Mouse (Mus musculus) liver, postnatal 0 days (tissue): ENCODE results near the gene Phf11b. TPM values are rescaled to one million over a fixed set of nuclear protein-coding genes. Genes with fewer than 3 reads are reported as not detected.

ENCODE experiments used
- polyA plus RNA-seq: library from polyadenylated mRNA; unstranded; fragments of >200 nt; fragmentation: Nextera tagmentation; extraction: Ambion mirVana; gene quantifications from 2 replicates; pipeline ENCODE4 v1.2.1, GENCODE M21; 2015

Phf11b gene
- polyA plus RNA-seq, 1 experiment from 2014 or later: 2.1 TPM

Other genes with a start within 250 kb of the Phf11b start
- gene 1700129C05Rik, start 198.5 kb downstream of the Phf11b start, polyA plus RNA-seq: not detected in 2 replicates
- gene Gm5142, start 162.6 kb downstream of the Phf11b start, polyA plus RNA-seq: not detected in 2 replicates
- 16.1 and 16.5 TPM in 2 replicates for gene Rcbtb1, start 140.1 kb downstream of the Phf11b start, polyA plus RNA-seq
- not detected in 2 replicates for gene Gm6904, start 81.1 kb downstream of the Phf11b start, polyA plus RNA-seq
- gene Phf11a, start 43.8 kb downstream of the Phf11b start, polyA plus RNA-seq: 0.30 and 0.56 TPM in 2 replicates
- gene Phf11d, start 24.1 kb upstream of the Phf11b start, polyA plus RNA-seq: 2.9 and 3.5 TPM in 2 replicates
- gene Phf11c, start 54.0 kb upstream of the Phf11b start, polyA plus RNA-seq: 0.50 and 0.79 TPM in 2 replicates
- 8.1 and 9.5 TPM in 2 replicates for gene Setdb2, start 99.5 kb upstream of the Phf11b start, polyA plus RNA-seq
- gene Cab39l, start 99.6 kb upstream of the Phf11b start, polyA plus RNA-seq: 25.0 and 25.4 TPM in 2 replicates